Mouse (Mus musculus) urinary bladder, adult 18-20 months (tissue): ENCODE results near the gene Msantd2.

ENCODE experiments used
- DNase-seq, 2 experiments: peaks; one replicate each; pipeline ENCODE4 v3.0.0; 2022; ENCODE audit warnings: low spot score in 2 of 2, mixed read lengths in 2 of 2

Msantd2 gene

GRCm38 (mm10) chr9:37488611-37489396 is at the start of gene Msantd2:
Gene Msantd2, plus strand, starts transcription at chr9:37489319.
- peak; percentile 87 to 90 for DNase-seq

DNA sequence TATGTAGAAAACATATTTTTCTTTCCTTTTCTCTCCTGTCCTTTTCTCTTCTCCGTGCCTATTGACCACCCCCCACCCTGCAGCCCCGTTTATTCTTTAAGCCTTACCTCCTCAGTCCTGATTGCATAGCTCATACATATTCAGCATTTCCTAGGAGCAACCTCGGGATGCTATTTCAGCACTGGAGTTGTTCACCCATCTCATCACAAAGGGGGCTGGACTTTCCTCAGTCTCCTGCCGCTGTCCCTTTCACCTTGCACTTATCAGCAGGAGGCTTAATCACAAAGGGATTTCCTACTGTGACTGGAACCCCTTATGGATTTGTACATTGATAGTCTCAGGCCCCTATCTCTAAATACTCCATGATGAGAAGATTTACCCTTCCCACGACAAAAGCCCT is 36.7 kb upstream of the Msantd2 start:
- no peak for DNase-seq

GRCm38 (mm10) chr9:37453328-37453727 is 35.8 kb upstream of the Msantd2 start:
- no peak for DNase-seq

DNA sequence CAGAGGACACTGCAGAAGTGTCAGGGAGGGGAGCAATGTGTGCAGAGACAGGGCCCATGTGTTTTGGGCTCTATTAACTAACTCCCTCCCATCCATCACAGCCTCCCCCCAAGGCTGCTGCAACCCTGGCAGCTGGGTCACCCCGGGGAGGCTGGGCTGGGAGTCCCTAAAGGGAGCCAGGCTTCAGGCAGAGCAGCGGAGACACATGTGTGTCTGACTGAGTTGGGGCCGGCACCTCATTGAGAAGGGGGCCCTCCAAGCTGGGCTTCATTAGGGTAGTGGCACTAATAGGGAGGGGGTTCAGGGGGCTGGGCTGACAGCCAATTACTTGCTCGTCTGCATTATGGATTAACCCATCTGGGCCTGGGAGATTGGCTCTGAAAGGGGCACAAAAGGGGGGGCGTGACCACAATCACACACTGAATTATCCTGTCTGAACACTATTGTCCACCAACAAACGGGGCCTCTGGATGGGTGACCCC is 35.1 kb upstream of the Msantd2 start:
- DNase-seq = no peak

DNA sequence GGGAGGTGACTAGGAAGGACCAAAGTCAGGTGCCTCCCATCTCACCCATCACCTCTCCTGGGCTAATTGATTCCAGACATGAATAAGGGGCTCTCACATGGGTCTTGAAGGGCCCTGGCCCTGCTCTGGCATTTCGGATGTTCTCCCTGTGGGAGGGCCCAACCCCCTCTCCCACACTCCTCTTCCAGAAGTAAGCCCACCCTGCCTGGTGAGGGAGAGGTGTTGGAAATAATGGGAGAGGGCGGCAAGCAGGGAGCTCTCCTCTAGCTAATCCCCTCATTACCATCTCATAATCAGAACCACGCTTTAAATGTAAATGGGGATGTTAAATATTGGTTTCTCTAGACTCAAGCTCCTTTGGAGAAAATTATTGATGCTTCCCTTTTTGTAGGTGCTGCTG is 34.1 kb upstream of the Msantd2 start:
- no peak for DNase-seq

- DNase-seq = no peak
These were observed 33.3 kb upstream of the Msantd2 start for GRCm38 (mm10) chr9:37455868-37456267.

DNA sequence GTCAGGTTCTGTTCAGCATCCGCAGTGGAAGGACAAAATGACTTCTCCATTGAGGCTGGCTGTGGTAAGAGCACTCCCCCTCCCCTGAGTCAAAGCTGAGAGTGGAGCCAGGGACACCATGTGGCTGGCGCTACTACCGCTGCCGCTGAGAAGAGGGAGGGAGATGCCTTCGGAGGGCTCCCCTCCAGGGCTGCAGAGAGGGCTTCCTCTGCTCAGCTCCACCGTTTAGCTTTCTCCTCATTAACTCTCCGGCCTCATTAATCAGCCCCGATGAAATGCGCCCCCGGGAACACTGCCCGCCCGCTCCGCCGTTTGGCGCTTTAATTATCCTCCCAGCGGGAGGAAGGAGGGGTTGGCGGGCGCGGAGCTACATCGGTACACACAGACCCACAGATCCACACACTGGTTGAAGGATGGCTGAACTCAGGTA is 32.6 kb upstream of the Msantd2 start:
- DNase-seq = no peak

DNA sequence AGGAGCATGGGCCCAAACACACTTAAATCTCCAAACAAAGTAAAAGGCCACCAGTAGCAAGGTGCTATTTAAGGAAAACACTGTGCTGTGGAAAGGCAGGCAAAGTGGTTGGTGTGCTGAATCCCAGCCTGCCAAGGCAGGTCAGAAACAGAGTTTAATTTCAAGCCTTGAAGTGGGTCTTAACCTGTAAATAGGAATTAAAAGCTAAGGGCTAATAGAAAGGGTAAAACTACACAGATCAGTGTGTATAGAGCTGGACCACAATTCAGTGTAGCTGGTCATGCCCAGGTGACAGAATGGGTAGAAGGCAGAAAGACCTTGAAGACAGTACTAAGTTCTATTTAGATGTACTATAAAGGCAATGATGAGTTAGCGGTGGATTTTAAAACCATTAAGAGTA is 32.0 kb upstream of the Msantd2 start:
- DNase-seq = no peak

DNA sequence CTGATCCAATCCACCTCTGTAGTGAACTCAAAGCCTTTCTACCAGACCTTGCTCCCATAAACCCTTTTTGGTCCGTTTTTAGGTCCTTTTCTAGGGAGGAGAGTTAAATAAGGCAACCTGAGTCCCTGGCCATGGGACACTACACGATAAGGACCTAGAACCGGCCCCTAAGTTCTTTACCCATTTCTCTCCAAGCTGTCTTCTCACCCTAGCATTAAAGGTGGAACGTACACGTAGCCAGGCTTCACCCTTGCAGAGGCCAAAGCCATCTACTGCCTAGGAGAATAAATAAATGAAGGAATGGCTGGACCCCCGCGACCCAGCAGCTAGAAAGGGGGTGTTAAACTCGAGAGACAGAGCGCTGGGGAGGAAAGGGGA is 29.5 kb upstream of the Msantd2 start:
- DNase-seq = no peak

DNA sequence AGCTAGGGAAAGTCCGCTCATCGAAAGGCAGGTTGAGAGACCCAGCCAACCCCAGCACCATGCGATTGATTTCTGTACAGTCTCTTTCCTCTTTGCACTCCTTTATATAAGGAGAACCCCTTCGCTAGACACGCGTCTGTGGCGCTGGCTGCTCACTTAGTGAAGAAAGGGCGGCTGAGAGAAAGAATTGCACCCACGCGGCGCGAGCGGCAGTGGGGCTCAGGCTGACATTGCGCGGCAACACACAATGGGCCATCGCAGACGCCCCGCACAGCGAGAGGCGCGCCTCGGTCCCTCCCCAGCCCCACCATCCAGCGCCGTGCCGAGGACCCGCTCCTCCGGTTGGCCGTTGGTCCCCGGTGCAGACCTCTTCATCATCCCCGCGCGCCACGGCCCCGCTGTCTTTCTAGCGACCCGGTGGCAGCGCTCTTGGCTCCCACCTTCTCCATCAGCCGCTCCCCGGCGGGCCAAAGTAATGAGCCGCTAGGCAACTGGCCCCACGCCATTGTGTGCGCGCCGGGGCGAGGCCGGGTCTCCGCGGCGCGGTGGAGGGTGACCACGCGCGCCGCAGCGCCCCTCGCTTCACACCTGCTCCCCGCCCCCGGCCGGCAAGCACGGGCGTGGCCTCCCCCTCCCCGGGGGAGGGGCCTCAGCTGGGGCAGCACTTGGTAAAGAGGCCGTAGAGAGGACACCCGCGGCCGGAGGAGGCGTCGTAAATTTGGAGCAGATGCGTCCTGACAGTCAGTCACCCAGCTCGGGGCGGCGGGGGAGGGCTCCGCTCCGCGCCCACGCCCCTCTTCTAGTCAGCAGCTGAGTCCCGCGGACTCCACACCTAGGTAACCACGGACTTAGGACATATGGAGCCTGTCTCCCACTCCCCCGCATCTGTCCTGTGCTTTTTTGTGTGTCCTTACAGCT is 28.8 kb upstream of the Msantd2 start:
- DNase-seq = peak in 1 of 2 experiments; percentile 23

DNA sequence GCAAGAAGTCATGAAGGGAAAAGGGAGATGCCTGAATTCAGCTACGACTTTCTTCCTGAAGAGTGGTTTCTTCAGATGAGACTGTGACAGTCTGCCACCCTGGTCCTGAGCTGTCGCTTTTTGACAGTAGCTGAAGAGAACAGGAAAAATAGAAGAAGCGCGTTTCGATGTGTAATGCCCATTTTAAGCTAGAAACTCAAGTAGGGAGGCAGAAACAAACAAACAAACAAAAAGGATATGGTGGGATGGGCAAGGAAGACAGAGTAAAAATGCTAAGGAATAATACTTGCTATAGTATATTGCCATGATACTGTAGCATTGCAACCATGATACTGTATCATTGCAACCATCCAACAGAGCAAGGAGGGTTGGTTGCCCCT is 28.2 kb upstream of the Msantd2 start:
- DNase-seq = no peak

- no peak for DNase-seq
These were observed 27.5 kb upstream of the Msantd2 start for GRCm38 (mm10) chr9:37461571-37461970.

DNA sequence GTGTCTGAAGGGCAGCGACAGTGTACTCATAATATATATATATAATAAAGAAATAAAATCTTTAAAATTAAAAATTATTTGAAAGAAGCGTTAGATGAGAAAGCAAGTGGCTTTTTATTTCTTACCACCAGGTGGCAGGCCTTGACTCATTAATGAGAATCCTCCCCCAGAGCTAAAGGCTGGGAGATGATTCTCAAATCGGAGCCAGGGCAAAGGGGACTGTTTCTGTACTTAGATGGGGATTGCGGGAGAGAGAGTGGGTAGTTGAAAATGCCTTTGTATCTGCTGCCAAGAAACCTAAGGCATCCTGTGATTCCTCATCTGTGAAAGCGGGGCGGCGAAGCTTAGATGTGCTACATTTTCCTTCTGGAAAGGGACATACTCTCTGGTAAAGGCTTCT is 26.4 kb upstream of the Msantd2 start:
- DNase-seq = peak; percentile 16 to 24

DNA sequence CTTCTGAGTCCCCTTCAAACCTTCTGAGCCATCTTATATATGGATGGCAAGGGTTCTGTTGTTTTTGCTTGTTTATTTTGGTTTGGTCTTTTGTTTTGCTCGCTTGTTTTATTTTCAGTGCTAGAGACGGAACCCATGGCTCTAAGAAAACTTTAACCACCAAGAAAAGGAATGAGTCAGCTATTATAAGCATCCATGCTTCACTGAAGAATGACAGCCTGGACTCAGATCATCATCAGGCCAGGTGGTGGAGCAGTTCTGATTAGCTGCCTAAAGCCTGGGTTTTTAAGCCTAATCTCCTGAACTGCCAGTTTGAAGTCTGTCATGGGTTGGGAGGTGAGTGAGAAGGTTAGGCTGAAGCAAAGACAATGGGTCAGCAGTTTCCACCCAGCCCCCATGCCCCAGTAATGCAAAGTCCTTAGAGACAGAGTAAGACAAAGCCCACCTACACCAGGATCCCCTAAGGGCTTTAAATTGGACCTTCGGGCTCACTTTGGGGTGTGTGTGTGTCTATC is 15.5 kb upstream of the Msantd2 start:
- no peak for DNase-seq

DNA sequence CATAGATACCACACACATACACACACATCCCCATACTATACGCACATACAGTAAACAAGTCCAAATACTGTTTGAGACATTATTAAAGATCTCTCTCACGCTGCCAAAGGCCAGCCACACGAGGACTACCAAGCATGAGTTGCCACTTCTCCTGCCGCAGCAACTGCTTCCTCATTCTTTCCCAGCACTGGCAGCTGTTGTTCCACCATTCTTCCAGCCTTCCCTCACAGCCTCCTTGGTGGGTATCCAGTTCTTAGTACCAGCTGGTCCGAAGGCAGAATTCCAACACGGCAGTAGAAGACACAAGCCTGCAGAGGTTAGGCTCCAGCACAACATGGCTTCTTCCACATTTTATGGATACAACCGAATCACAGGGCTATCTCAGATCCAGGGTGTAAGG is 14.2 kb upstream of the Msantd2 start:
- no peak for DNase-seq

DNA sequence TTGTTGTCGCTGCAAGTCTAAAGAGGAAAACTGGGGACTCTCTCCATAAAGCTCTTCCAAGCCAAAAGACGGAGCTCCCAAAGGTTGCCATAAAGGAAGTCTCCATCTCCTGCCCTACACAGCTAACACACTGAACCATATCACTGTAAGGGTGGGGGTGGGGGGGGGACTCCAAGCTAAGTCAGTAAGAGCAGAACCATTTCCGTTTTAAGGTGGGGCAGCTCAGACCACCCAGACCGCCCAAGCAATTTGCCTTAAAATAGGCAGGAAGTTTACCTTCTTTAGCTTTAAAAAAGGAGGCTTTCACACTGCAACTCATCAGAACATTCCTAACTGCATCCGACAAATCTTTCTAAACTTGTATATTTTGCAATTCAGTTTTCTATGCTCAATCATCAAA is 4.0 kb upstream of the Msantd2 start:
- no peak for DNase-seq

- no peak for DNase-seq
These were observed 1.1 kb upstream of the Msantd2 start for GRCm38 (mm10) chr9:37488041-37488440.

- peak; percentile 11 to 51 for DNase-seq
These were observed 464 bp downstream of the Msantd2 start for GRCm38 (mm10) chr9:37489446-37490120.

GRCm38 (mm10) chr9:37495761-37496160 is 6.6 kb downstream of the Msantd2 start:
- DNase-seq = no peak

- no peak for DNase-seq
These were observed 7.2 kb downstream of the Msantd2 start for GRCm38 (mm10) chr9:37496325-37496724.

GRCm38 (mm10) chr9:37500201-37500600 is 11.1 kb downstream of the Msantd2 start:
- no peak for DNase-seq

GRCm38 (mm10) chr9:37501170-37501569 is 12.1 kb downstream of the Msantd2 start:
- DNase-seq = no peak
